ENCODE assay signal across 10 mouse cellular contexts in the genomic region with DNA sequence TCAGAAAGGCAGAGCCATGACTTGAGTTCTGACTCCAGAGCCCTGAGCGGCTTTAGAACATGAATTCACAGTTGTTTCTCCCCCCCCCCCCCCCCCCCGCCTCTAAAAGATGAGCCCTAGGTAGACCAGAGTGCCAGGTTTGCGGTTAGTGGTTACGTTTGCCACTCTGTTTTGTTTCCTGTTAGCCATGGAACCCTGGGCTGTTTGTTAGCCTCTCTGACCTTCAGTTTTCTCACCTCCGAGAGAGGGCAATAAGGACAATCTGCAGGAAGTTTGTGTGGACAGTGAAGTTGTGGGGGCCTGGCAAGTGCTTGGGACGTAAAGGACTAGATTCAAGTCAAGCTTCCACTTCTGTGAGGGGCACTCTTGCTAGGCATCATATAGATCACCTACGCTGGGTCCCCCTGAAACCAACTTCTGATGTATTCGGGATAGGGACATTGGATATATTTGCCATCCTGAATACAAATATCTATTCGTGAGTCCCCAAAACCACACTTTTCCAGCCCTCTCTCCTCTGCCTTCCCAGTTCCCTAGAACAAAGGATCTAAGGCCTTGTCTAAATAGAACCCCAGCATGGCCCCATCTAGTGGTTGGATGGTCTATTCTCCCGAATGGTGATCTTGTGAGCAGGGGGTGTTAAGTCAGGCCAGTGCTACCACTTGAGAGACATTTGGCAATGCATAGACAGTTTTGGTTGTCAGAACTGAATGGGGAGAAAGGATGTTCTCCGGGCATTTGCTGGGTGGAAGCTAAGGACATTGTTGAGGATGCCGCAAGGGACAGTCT.
DNase-seq lines count a peak whose midpoint lies in the region; ATAC-seq and TF ChIP-seq lines count a peak whose summit lies in the region.
"Had no signal": no experiment of that assay in that cellular context is flagged by ENCODE, and none has a peak within 500 bp of the region (broad histone marks: within the 10 kb centered on the region; RNA-seq: fewer than 3 reads in every experiment).

No protein-coding gene starts in this region.

- peak; percentile 52 to 62 for DNase-seq in cerebellum, postnatal 10 days
- DNase-seq in cerebellum, adult 8-10 months: no peak
- no peak for DNase-seq in liver, embryonic 14.5 days (ENCODE audit: low read depth in 3 of 3, low spot score in 3 of 3)
- DNase-seq in adipocyte (ENCODE audit: low spot score): peak; percentile 7
- DNase-seq in spleen, adult 12 weeks (ENCODE audit: low spot score): no peak
- no peak for DNase-seq in cerebellum, adult 18-20 months
- DNase-seq: liver, embryonic 13.5 days had no signal

- H3K9ac ChIP-seq in liver, embryonic 14.5 days (replicated peaks): no peak overlapping the region
- H3K9ac ChIP-seq in liver, embryonic 12.5 days: no peak overlapping the region
- H3K9ac ChIP-seq: intestine, embryonic 15.5 days; liver, embryonic 13.5 days had no signal

- no peak overlapping the region for H3K4me3 ChIP-seq in liver, embryonic 14.5 days (ENCODE audit: insufficient read depth in 1 of 2, low read depth in 2 of 2, low read length in 2 of 2)
- H3K4me3 ChIP-seq in liver, embryonic 12.5 days: no peak overlapping the region
- H3K4me3 ChIP-seq in small intestine, adult 2 months (ENCODE audit: low read depth, low read length): no peak overlapping the region
- H3K4me3 ChIP-seq: intestine, embryonic 15.5 days; liver, embryonic 13.5 days had no signal

- WGBS in liver, embryonic 14.5 days (ENCODE audit: insufficient replicate concordance): 50% methylated on average over 12 of the region's 12 CpGs
- 56% methylated on average over 12 of the region's 12 CpGs for WGBS in liver, embryonic 12.5 days (ENCODE audit: insufficient replicate concordance)
- WGBS in small intestine, adult 2 months: 84% methylated on average over 12 of the region's 12 CpGs

- H3K4me2 ChIP-seq in liver, embryonic 14.5 days (ENCODE audit: low read depth): no peak overlapping the region
- no peak overlapping the region for H3K4me2 ChIP-seq in liver, embryonic 12.5 days
- H3K4me2 ChIP-seq: intestine, embryonic 15.5 days; liver, embryonic 13.5 days had no signal

- no peaks in the 10 kb centered on the region for H3K9me3 ChIP-seq in liver, embryonic 14.5 days (ENCODE audit: control insufficient read depth, low read length)
- H3K9me3 ChIP-seq in liver, embryonic 12.5 days (replicated peaks): no peaks in the 10 kb centered on the region
- H3K9me3 ChIP-seq: intestine, embryonic 15.5 days; liver, embryonic 13.5 days had no signal

- TF ChIP-seq POLR2A in small intestine, adult 2 months (IDR thresholded peaks at IDR 0.05; ENCODE audit: low read depth, low read length): no peak

- no peak overlapping the region for H3K27ac ChIP-seq in liver, embryonic 14.5 days
- H3K27ac ChIP-seq in liver, embryonic 12.5 days: no peak overlapping the region
- H3K27ac ChIP-seq in small intestine, adult 2 months (ENCODE audit: insufficient read depth, low read depth, low read length): no peak overlapping the region
- H3K27ac ChIP-seq: intestine, embryonic 15.5 days; liver, embryonic 13.5 days had no signal

- no peaks in the 10 kb centered on the region for H3K4me1 ChIP-seq in liver, embryonic 14.5 days (replicated peaks; ENCODE audit: control insufficient read depth in 2 of 2, insufficient read depth in 2 of 2, low read length in 1 of 2)
- no peaks in the 10 kb centered on the region for H3K4me1 ChIP-seq in liver, embryonic 12.5 days
- no peaks in the 10 kb centered on the region for H3K4me1 ChIP-seq in small intestine, adult 2 months (ENCODE audit: control insufficient read depth, insufficient read depth, insufficient read length, low read length)
- H3K4me1 ChIP-seq: intestine, embryonic 15.5 days; liver, embryonic 13.5 days had no signal

- H3K27me3 ChIP-seq in liver, embryonic 14.5 days (ENCODE audit: control insufficient read depth, insufficient read depth, low read length): no peaks in the 10 kb centered on the region
- H3K27me3 ChIP-seq in liver, embryonic 12.5 days (replicated peaks): 0 out of 2 replicates have a peak, but pooled peaks cover 5% of the 10 kb centered on the region
- no peaks in the 10 kb centered on the region for H3K27me3 ChIP-seq in small intestine, adult 2 months (ENCODE audit: control insufficient read depth, insufficient read depth, low read length)
- H3K27me3 ChIP-seq: intestine, embryonic 15.5 days; liver, embryonic 13.5 days had no signal

- no peak for ATAC-seq in liver, embryonic 14.5 days (ENCODE audit: insufficient read depth)
- ATAC-seq in liver, embryonic 12.5 days: no peak
- ATAC-seq: intestine, embryonic 15.5 days had no signal

- H3K36me3 ChIP-seq in liver, embryonic 14.5 days (replicated peaks; ENCODE audit: control insufficient read depth, insufficient read depth, low read depth): no peaks in the 10 kb centered on the region
- H3K36me3 ChIP-seq in liver, embryonic 12.5 days: no peaks in the 10 kb centered on the region
- H3K36me3 ChIP-seq in small intestine, adult 2 months (ENCODE audit: control insufficient read depth, insufficient read depth, low read length): no peaks in the 10 kb centered on the region
- H3K36me3 ChIP-seq: intestine, embryonic 15.5 days; liver, embryonic 13.5 days had no signal

- peak; percentile 29; the same call in 1 of the 2 replicates for TF ChIP-seq CTCF in liver, embryonic 14.5 days (IDR thresholded peaks at IDR 0.05; ENCODE audit: low read depth)
- peak; percentile 25; the same call in 1 of the 2 replicates for TF ChIP-seq CTCF in small intestine, adult 2 months (IDR thresholded peaks at IDR 0.05; ENCODE audit: extremely low read depth, insufficient read length, insufficient replicate concordance, low read depth, low read length)

- TF ChIP-seq EP300 in liver, embryonic 14.5 days (IDR thresholded peaks at IDR 0.05; ENCODE audit: low read depth): no peak

Comparison
In these comparisons a context has a peak if more than half of its experiments do, and no peak if none do; other contexts are left out.
1. DNase-seq: peak in cerebellum, postnatal 10 days (2 of 2) and adipocyte (single experiment); none in cerebellum, adult 8-10 months (single experiment), liver, embryonic 14.5 days (0 of 3), spleen, adult 12 weeks (single experiment) and cerebellum, adult 18-20 months (0 of 2).